Mouse (Mus musculus) thymus, adult 2 months (tissue): Measurements from ENCODE around the gene Tuba3a. TPM values are rescaled to one million over a fixed set of nuclear protein-coding genes. Genes with fewer than 3 reads are reported as not detected.
A peak's percentile ranks its signal among the peaks of the same experiment; 100 is the strongest.
"Not testable (repeated sequence)": the region's sequence is repeated elsewhere in the genome, so short reads cannot be mapped to it uniquely, and the experiment has no call there.

Experiments
- DNase-seq: peaks from one replicate; pipeline ENCODE4 v3.0.0; 2021
- H3K27ac ChIP-seq: fragments of 200-500 bp; 2 replicates; pipeline ENCODE4 v1.5.1; 2012; ENCODE audit warnings: low read length, control low read depth; ENCODE audit not compliant: control insufficient read depth, insufficient read depth
- H3K27me3 ChIP-seq: fragments of 200-500 bp; 2 replicates; pipeline ENCODE4 v1.6.1; 2012; ENCODE audit warnings: mild to moderate bottlenecking, low read length, moderate library complexity, mixed read lengths; ENCODE audit not compliant: control insufficient read depth, insufficient read depth
- H3K36me3 ChIP-seq: fragments of 200-500 bp; 2 replicates; pipeline ENCODE4 v1.6.1; 2012; ENCODE audit warnings: mild to moderate bottlenecking, low read length, moderate library complexity; ENCODE audit not compliant: control insufficient read depth, insufficient read depth
- H3K4me1 ChIP-seq: fragments of 200-500 bp; replicated peaks from 2 replicates; pipeline ENCODE4 v1.6.1; 2012; ENCODE audit warnings: low read length; ENCODE audit not compliant: control insufficient read depth, insufficient read depth
- H3K4me3 ChIP-seq: fragments of 200-500 bp; 2 replicates; pipeline ENCODE4 v1.5.1; 2012; ENCODE audit warnings: mild to moderate bottlenecking, low read length, control low read depth, moderate library complexity; ENCODE audit not compliant: control insufficient read depth, insufficient read depth
- CTCF ChIP-seq: fragments of 200-500 bp; IDR thresholded peaks from 2 replicates; pipeline ENCODE4 v1.5.1; 2012; ENCODE audit warnings: mild to moderate bottlenecking, control low read depth, low read length, moderate library complexity, borderline replicate concordance; ENCODE audit not compliant: control insufficient read depth, poor library complexity, insufficient read depth; ENCODE audit errors: extremely low read depth
- POLR2A ChIP-seq: fragments of 200-500 bp; IDR thresholded peaks from 2 replicates; pipeline ENCODE4 v1.6.1; 2012; ENCODE audit warnings: mild to moderate bottlenecking, low read length, control low read depth, moderate library complexity; ENCODE audit not compliant: control insufficient read depth, poor library complexity, insufficient read depth; ENCODE audit errors: extremely low read depth
- WGBS: fragments of 180-500 bp; shearing (Covaris S2); methylation state at CpG from one replicate; pipeline ENCODE4 v1.1.7; 2018; 5-methylcytosine and 5-hydroxymethylcytosine counted together
- polyA plus RNA-seq: library from polyadenylated mRNA; depleted of rRNA; stranded (reverse); fragments of >200 nt; gene quantifications from 2 replicates; pipeline ENCODE4 v1.2.3, GENCODE M21; 2012

The Tuba3a gene
- polyA plus RNA-seq, 1 experiment: 0.84 TPM

DNA sequence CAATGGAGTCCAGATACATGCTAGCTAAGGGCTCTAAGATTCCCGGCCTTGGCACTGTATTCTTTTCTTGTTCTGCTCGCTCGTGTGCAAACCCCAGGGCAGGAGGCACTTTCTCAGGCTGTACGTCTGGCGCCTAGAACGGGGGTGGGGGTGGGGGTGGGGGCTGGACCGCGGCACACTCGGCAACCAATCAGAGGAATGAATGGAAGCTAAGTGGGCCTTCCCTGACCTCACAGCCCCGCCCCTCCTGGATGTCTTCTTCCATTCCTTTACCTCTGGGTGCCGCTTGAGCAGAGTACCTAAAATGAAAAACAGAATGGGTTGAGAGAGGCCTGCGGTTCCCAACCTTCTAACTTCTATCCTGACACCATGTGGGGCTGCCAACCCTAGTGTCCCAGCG lies 23.1 kb upstream of the Tuba3a start:
- no peak for TF ChIP-seq POLR2A
- no peak for TF ChIP-seq CTCF
- Histone ChIP-seq H3K4me3 (no peak overlapping the region), H3K27ac (no peak overlapping the region), H3K36me3 (no peaks in the 10 kb centered on the region), H3K27me3 (no peaks in the 10 kb centered on the region; the same call in 1 of the 2 replicates), H3K4me1 (peaks cover 6% of the 10 kb centered on the region)
- no peak for DNase-seq
- 94% methylated on average over 13 of the region's 13 CpGs for WGBS

DNA sequence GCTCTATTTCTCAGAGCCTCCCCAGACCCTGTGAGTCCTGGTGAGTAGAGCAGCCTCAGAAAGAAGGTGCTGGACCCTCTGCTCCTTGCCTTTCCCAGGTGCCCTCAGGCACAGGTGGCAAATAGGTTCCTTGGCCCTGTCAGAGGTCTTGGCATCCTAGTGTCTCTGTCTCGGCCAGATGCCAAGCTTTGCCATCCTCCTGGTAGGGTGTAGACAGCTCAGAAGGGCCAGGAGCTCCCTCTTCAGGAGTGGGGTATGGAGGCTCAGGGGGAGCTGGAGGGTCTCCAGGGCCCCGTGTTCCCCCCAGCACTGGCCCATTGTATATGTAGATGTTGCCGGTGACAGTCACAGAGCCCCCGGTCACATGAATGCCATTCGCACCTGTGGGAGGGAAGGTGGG lies 21.2 kb upstream of the Tuba3a start:
- Histone ChIP-seq H3K4me1 (peaks cover 2% of the 10 kb centered on the region; the same call in 1 of the 2 replicates), H3K4me3 (no peak overlapping the region), H3K36me3 (no peaks in the 10 kb centered on the region), H3K27me3 (no peaks in the 10 kb centered on the region), H3K27ac (no peak overlapping the region)
- TF ChIP-seq POLR2A (no peak), CTCF (no peak)
- no peak for DNase-seq
- WGBS: 96% methylated on average over 5 of the region's 5 CpGs

DNA sequence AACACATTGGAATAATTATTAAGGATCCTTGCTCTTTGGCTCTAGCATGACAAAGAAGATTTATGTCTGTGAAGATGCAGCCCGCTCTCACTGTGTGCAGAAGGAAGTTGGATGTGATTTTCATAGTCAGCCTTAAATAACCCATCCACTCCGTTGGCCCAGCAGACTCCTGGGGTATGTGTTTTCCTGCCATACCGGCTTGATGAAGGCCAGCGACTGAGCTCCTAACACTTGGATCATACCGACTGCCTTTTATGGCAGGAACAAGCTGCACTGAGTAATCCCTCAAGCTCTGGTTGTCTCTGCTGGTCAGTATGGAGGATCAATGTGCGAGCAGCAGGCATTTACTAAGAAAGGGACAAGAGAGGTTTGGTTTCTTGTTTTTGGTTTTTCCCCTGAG lies 19.6 kb upstream of the Tuba3a start:
- no peaks in the 10 kb centered on the region for H3K36me3 ChIP-seq
- no peak for DNase-seq

DNA sequence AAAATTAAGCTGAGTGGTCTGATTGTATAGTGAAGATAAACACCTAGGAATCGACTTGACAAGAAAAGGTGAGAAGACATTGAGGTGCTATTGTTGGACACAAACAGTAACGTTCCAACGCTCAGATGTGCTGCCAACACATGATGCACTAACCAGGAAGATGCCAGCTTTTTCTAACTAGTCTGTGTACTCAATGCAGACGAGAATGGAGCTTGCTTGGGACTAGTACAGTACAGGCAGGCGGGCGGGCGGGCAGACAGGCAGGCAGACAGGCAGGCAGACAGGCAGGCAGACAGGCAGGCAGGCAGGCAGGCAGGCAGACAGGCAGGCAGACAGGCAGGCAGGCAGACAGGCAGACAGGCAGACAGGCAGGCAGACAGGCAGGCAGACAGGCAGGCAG lies 18.6 kb upstream of the Tuba3a start:
- not testable (repeated sequence) for H3K4me1 ChIP-seq, H3K27me3 ChIP-seq, DNase-seq, H3K36me3 ChIP-seq, H3K27ac ChIP-seq, H3K4me3 ChIP-seq
- 94% methylated on average over 7 of the region's 7 CpGs for WGBS

More for the DNA sequence above, 19.6 kb upstream of the Tuba3a start:
- Histone ChIP-seq H3K4me1 (peaks cover 9% of the 10 kb centered on the region), H3K27me3 (no peaks in the 10 kb centered on the region), H3K27ac (no peak overlapping the region), H3K4me3 (no peak overlapping the region)
- no peak for TF ChIP-seq CTCF
- no peak for TF ChIP-seq POLR2A
- WGBS: 96% methylated on average over 6 of the region's 6 CpGs

DNA sequence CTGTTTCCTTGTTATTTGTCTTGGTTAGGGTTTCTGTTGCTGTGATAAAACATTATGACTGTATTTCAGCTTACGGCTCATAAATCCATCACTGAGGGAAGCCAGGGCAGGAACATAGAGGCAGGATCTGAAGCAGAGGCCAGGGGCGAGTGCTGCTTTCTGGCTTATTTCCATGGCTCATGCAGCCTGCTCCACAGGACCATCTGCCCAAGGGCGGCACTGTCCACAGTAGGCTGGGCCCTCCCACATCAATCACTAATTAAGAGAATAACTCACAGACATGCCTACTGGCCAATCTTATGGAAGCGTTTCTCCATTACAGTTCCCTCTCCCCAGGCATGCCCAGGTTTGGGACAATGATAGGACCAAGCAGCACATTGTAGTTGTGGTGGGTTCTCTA lies 17.4 kb upstream of the Tuba3a start:
- Histone ChIP-seq H3K36me3 (no peaks in the 10 kb centered on the region), H3K27me3 (no peaks in the 10 kb centered on the region), H3K4me1 (peaks cover 9% of the 10 kb centered on the region), H3K27ac (no peak overlapping the region), H3K4me3 (no peak overlapping the region)
- WGBS: 94% methylated on average over 4 of the region's 4 CpGs
- TF ChIP-seq POLR2A (no peak), CTCF (no peak)
- DNase-seq: no peak

DNA sequence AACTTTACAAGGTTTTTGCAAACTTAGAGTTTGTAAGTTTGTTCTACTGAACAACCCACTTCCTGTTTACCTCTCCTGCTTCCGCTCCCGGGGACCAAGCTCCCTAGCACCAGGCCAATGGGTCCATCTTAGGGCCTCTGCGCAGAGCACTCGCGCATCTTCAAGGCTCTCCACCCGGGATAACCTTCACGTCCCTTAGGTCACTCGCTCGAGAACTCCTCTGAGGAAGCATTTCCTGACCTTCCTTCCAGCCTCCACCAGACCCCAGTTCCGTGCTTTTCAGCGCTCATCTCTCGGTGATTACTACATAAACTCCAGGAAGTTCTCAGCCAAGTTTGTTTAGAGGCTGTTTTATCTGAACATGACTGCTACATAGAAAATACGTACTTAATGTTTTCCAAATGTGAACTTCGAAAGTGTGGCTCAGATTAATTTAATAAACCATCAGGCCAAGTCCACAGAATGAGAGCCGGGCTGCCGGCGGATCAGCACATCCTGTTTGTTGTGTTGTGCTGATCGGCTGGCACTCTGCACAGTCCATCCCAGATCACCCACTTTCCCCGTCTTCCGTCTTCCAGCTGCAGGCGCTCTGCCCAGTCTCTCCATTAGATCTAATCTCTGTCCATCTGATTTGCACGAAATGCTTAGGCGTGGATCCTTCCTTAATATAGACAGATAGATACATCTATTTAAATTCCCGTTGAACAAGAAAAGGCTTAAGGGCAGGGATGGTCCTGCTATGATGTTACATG lies 16.6 kb upstream of the Tuba3a start:
- peak; percentile 31 for DNase-seq
- peak overlapping the region; percentile 84; the same call in 1 of the 2 replicates for H3K27ac ChIP-seq
- 89% methylated on average over 24 of the region's 24 CpGs for WGBS

DNA sequence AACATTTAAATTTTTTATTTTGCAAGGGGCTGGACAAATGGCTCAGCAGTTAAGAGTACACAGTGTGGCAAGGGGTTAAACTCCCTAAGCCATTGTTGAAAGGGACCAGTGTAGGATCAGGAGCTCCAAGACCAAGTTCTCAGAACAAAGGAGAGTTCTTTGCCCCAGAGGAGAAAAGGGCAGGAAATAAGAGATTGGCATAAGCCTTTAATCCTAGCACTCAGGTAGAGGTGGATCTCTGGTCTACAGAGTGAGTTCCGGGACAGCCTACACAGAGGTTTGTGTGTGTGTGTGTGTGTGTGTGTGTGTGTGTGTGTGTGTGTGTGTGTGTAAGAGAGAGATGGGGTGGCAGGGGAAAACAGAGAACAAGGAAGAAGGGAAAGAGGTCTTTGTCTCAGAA lies 15.1 kb upstream of the Tuba3a start:
- Histone ChIP-seq H3K4me1 (peaks cover 9% of the 10 kb centered on the region), H3K36me3 (no peaks in the 10 kb centered on the region), H3K4me3 (no peak overlapping the region), H3K27ac (no peak overlapping the region), H3K27me3 (no peaks in the 10 kb centered on the region)
- no peak for DNase-seq
- TF ChIP-seq POLR2A (no peak), CTCF (no peak)
- 84% methylated on average over 1 of the region's 1 CpGs for WGBS

More for the DNA sequence above, 16.6 kb upstream of the Tuba3a start:
- TF ChIP-seq CTCF: no peak
- TF ChIP-seq POLR2A: no peak
- Histone ChIP-seq H3K36me3 (no peaks in the 10 kb centered on the region), H3K27me3 (no peaks in the 10 kb centered on the region), H3K4me1 (peaks cover 9% of the 10 kb centered on the region), H3K4me3 (no peak overlapping the region)
